ENCODE assay signal across 8 mouse cellular contexts in the genomic region with DNA sequence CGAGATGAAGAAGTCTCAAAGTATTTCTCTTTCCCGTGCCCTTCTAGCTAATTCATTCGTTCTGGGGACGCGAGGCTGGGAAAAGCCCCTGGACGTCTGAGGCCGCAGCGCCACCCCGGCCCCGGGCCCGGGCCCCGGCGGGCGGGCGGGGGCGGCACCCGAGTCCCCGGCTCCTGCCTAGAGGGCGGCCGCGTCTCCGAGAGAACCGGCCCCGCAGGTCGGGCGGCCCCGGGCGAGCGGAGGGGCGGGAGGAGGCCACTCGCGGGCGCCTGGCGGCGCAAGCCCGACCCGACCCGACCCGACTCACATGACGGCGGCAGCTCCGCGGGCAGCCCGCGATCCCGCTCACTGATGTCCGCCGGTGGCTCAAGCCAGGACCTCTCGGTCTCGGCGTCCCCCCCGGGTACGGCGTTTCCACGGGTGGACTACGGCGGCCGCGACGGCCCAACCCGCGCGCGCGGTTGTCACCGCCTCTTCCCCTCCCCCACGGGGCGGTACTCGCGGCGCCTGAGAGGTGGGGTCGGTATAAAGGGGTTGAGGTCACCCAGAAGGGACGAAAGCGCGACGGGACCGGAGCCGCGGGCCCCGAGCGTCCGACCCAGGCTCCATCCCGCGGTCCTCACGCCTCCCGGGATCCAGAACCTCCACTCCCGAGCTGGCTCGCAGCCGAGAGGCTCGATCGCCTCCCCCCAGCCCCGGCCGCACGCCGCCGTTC. TPM values are rescaled to one million over a fixed set of nuclear protein-coding genes. Genes with fewer than 3 reads are reported as not detected.
DNase-seq lines count a peak whose midpoint lies in the region; ATAC-seq and TF ChIP-seq lines count a peak whose summit lies in the region.

A gene (plus strand): TSS at position 571 of the 715 bp plus-strand sequence.

- peaks cover 43% of the 10 kb centered on the region for H3K4me1 ChIP-seq in E14TG2a.4 (replicated peaks; ENCODE audit: low read depth, low read length)
- peaks cover 35% of the 10 kb centered on the region for H3K4me1 ChIP-seq in forebrain, embryonic 13.5 days
- H3K4me1 ChIP-seq in heart, postnatal 0 days (ENCODE audit: control insufficient read depth, insufficient read depth): peaks cover 20% of the 10 kb centered on the region
- peaks cover 47% of the 10 kb centered on the region for H3K4me1 ChIP-seq in liver, embryonic 15.5 days (replicated peaks)
- peaks cover 13% of the 10 kb centered on the region for H3K4me1 ChIP-seq in neural tube, embryonic 11.5 days (ENCODE audit: control insufficient read depth, insufficient read depth, low read length)
- H3K4me1 ChIP-seq in stomach, embryonic 16.5 days (ENCODE audit: control insufficient read depth, insufficient read depth, low read length): peaks cover 32% of the 10 kb centered on the region

- peak within 1 kb of the TSS; percentile 100 for H3K27ac ChIP-seq in forebrain, embryonic 13.5 days
- peak within 1 kb of the TSS; percentile 97 for H3K27ac ChIP-seq in heart, postnatal 0 days (ENCODE audit: low read depth)
- H3K27ac ChIP-seq in liver, embryonic 15.5 days (replicated peaks): peak within 1 kb of the TSS; percentile 100
- H3K27ac ChIP-seq in neural tube, embryonic 11.5 days (ENCODE audit: low read depth, low read length): peak within 1 kb of the TSS; percentile 99
- peak within 1 kb of the TSS; percentile 100 for H3K27ac ChIP-seq in stomach, embryonic 16.5 days (ENCODE audit: low read length)

- DNase-seq in c-Kit-positive CD71-positive TER-119-positive erythroid progenitor cells, embryonic 14.5 days (ENCODE audit: low spot score): peak; percentile 76
- peak; percentile 88 for DNase-seq in heart, postnatal 0 days (ENCODE audit: low spot score)
- DNase-seq in kidney, postnatal 4 days: peak; percentile 97 to 98
- peak; percentile 91 for DNase-seq in neural tube, embryonic 11.5 days (ENCODE audit: low spot score)

- peaks cover 24% of the 10 kb centered on the region for H3K36me3 ChIP-seq in E14TG2a.4 (ENCODE audit: insufficient read depth, low read length)
- H3K36me3 ChIP-seq in forebrain, embryonic 13.5 days (ENCODE audit: poor library complexity, severe bottlenecking): peaks cover 17% of the 10 kb centered on the region
- H3K36me3 ChIP-seq in heart, postnatal 0 days (replicated peaks; ENCODE audit: control insufficient read depth, insufficient read depth, low read length): peaks cover 13% of the 10 kb centered on the region
- H3K36me3 ChIP-seq in liver, embryonic 15.5 days (replicated peaks): peaks cover 27% of the 10 kb centered on the region
- H3K36me3 ChIP-seq in neural tube, embryonic 11.5 days (ENCODE audit: control insufficient read depth, insufficient read depth, low read length): peaks cover 3% of the 10 kb centered on the region; the same call in 1 of the 2 replicates
- no peaks in the 10 kb centered on the region; the same call in 1 of the 2 replicates for H3K36me3 ChIP-seq in stomach, embryonic 16.5 days (ENCODE audit: control insufficient read depth, insufficient read depth, low read length)

- peak within 1 kb of the TSS; percentile 66 for H3K4me2 ChIP-seq in forebrain, embryonic 13.5 days
- H3K4me2 ChIP-seq in heart, postnatal 0 days (ENCODE audit: low read depth, low read length): peak within 1 kb of the TSS; percentile 67
- peak within 1 kb of the TSS; percentile 75 for H3K4me2 ChIP-seq in liver, embryonic 15.5 days
- peak within 1 kb of the TSS; percentile 65 for H3K4me2 ChIP-seq in neural tube, embryonic 11.5 days (ENCODE audit: low read depth)
- peak within 1 kb of the TSS; percentile 81 for H3K4me2 ChIP-seq in stomach, embryonic 16.5 days (ENCODE audit: low read depth, low read length)

- WGBS in forebrain, embryonic 13.5 days: under 1% methylated on average over 91 of the region's 96 CpGs
- WGBS in heart, postnatal 0 days: under 1% methylated on average over 92 of the region's 96 CpGs
- WGBS in liver, embryonic 15.5 days (ENCODE audit: insufficient replicate concordance): under 1% methylated on average over 91 of the region's 96 CpGs
- 0% methylated on average over 65 of the region's 96 CpGs for WGBS in neural tube, embryonic 11.5 days
- under 1% methylated on average over 95 of the region's 96 CpGs for WGBS in stomach, embryonic 16.5 days

- TF ChIP-seq CTCF in E14TG2a.4 (conservative IDR thresholded peaks at IDR 0.05; ENCODE audit: low read length): no peak
- no peak for TF ChIP-seq CTCF in heart, postnatal 0 days (IDR thresholded peaks at IDR 0.05; ENCODE audit: low read depth)

- H3K4me3 ChIP-seq in E14TG2a.4 (replicated peaks; ENCODE audit: low read length): peak within 1 kb of the TSS; percentile 98
- peak within 1 kb of the TSS; percentile 83 for H3K4me3 ChIP-seq in forebrain, embryonic 13.5 days
- peak within 1 kb of the TSS; percentile 68 for H3K4me3 ChIP-seq in heart, postnatal 0 days (ENCODE audit: low read depth, low read length)
- peak within 1 kb of the TSS; percentile 97 for H3K4me3 ChIP-seq in liver, embryonic 15.5 days (replicated peaks)
- H3K4me3 ChIP-seq in neural tube, embryonic 11.5 days (ENCODE audit: low read depth, low read length): peak within 1 kb of the TSS; percentile 77
- H3K4me3 ChIP-seq in stomach, embryonic 16.5 days (replicated peaks; ENCODE audit: low read length): peak within 1 kb of the TSS; percentile 97

- no peaks in the 10 kb centered on the region for H3K9me3 ChIP-seq in E14TG2a.4 (ENCODE audit: low read length)
- H3K9me3 ChIP-seq in forebrain, embryonic 13.5 days (replicated peaks): no peaks in the 10 kb centered on the region
- H3K9me3 ChIP-seq in heart, postnatal 0 days (replicated peaks; ENCODE audit: control insufficient read depth, low read length): no peaks in the 10 kb centered on the region
- no peaks in the 10 kb centered on the region for H3K9me3 ChIP-seq in liver, embryonic 15.5 days (replicated peaks)
- H3K9me3 ChIP-seq in neural tube, embryonic 11.5 days (ENCODE audit: control insufficient read depth, low read length): no peaks in the 10 kb centered on the region
- no peaks in the 10 kb centered on the region for H3K9me3 ChIP-seq in stomach, embryonic 16.5 days (replicated peaks; ENCODE audit: control insufficient read depth, low read length)

- ATAC-seq in forebrain, embryonic 13.5 days: peak; percentile 82
- ATAC-seq in heart, postnatal 0 days (ENCODE audit: insufficient read depth, low read depth): peak; percentile 85
- peak; percentile 68 for ATAC-seq in liver, embryonic 15.5 days (ENCODE audit: insufficient read depth)
- peak; percentile 84 for ATAC-seq in neural tube, embryonic 11.5 days (ENCODE audit: insufficient read depth, low FRiP score, low TSS enrichment)
- peak; percentile 86 for ATAC-seq in stomach, embryonic 16.5 days (ENCODE audit: insufficient read depth, low FRiP score)

- H3K9ac ChIP-seq in forebrain, embryonic 13.5 days: peak within 1 kb of the TSS; percentile 97
- peak within 1 kb of the TSS; percentile 94 for H3K9ac ChIP-seq in heart, postnatal 0 days (replicated peaks; ENCODE audit: low read depth, low read length)
- H3K9ac ChIP-seq in liver, embryonic 15.5 days: peak within 1 kb of the TSS; percentile 100
- H3K9ac ChIP-seq in neural tube, embryonic 11.5 days (ENCODE audit: low read length): peak within 1 kb of the TSS; percentile 90
- peak within 1 kb of the TSS; percentile 100 for H3K9ac ChIP-seq in stomach, embryonic 16.5 days (ENCODE audit: low read length)

- peaks cover 12% of the 10 kb centered on the region; the same call in 1 of the 2 replicates for H3K27me3 ChIP-seq in E14TG2a.4 (ENCODE audit: insufficient read depth, low read length)
- H3K27me3 ChIP-seq in forebrain, embryonic 13.5 days: no peaks in the 10 kb centered on the region
- no peaks in the 10 kb centered on the region for H3K27me3 ChIP-seq in heart, postnatal 0 days (ENCODE audit: control insufficient read depth, insufficient read depth, low read length)
- no peaks in the 10 kb centered on the region for H3K27me3 ChIP-seq in liver, embryonic 15.5 days
- no peaks in the 10 kb centered on the region for H3K27me3 ChIP-seq in neural tube, embryonic 11.5 days (ENCODE audit: control insufficient read depth, insufficient read depth, low read length)
- H3K27me3 ChIP-seq in stomach, embryonic 16.5 days (ENCODE audit: control insufficient read depth, insufficient read depth, low read length): no peaks in the 10 kb centered on the region

- peak; percentile 95 for TF ChIP-seq EP300 in heart, postnatal 0 days (IDR thresholded peaks at IDR 0.05; ENCODE audit: low read depth)

RNA-seq across cellular contexts. Expression of the gene that starts here (rescaled TPM):
- polyA plus RNA-seq in forebrain, embryonic 13.5 days (2015; fragmentation: Nextera tagmentation; extraction: Ambion mirVana): 3.0 and 3.7 TPM in 2 replicates
- total RNA-seq in heart, postnatal 0 days (2014; rRNA removed; ENCODE audit: low replicate concordance): 11.0 and 13.2 TPM in 2 replicates
- 7.0 and 7.4 TPM in 2 replicates for polyA plus RNA-seq in heart, postnatal 0 days (2015; fragmentation: Nextera tagmentation; extraction: Ambion mirVana)
- polyA plus RNA-seq in liver, embryonic 15.5 days (2015; fragmentation: Nextera tagmentation; extraction: Ambion mirVana): 10.7 and 10.9 TPM in 2 replicates
- polyA plus RNA-seq in neural tube, embryonic 11.5 days (2014; fragmentation: Nextera tagmentation; extraction: Ambion mirVana): 8.2 and 8.3 TPM in 2 replicates
- polyA plus RNA-seq in stomach, embryonic 16.5 days (2015; fragmentation: Nextera tagmentation; extraction: Ambion mirVana): 18.0 and 19.2 TPM in 2 replicates

Comparison
In these comparisons a context has a peak if more than half of its experiments do, and no peak if none do; other contexts are left out.
1. Peak in every context shown above with its lines: DNase-seq, ATAC-seq, H3K4me3 ChIP-seq and H3K27ac ChIP-seq.